In the genomic region with DNA sequence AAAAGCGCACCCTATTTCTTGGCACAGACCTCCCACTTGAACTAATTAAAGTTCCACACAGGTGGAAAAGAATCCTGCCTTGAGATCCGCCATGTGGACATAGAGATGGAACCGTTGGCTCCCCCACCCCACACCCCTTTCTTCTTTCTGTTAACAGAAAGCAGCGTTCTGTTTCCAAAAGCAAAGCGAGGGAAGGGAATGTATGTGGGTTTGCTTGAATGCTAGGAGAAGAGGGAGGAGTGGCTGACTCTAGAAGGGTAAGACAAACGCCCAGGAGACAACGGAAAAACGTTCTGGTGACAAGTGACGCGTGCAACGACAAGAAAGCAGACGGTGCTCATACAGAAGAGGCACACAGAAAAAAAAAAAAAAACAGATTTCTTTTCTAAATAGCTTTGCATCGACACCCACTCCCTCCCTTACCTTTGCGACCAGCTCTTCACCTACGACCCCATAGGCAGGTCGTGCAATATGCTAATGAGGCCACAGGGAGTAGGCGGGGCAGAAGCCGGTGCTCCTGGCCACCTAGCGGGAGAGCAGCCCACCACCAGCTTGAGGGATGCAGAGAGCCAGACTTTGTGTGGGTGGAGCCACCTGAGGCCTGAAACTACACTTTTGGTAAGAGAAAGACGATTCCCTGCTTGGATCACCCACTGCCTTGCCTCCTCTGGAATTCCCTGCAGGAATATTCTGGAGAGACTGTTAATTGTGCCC, we compare ENCODE assay signal across 9 mouse cellular contexts. TPM values are rescaled to one million over a fixed set of nuclear protein-coding genes. Genes with fewer than 3 reads are reported as not detected.
DNase-seq lines count a peak whose midpoint lies in the region; ATAC-seq and TF ChIP-seq lines count a peak whose summit lies in the region.
"Had no signal": no experiment of that assay in that cellular context is flagged by ENCODE, and none has a peak within 500 bp of the region (broad histone marks: within the 10 kb centered on the region; RNA-seq: fewer than 3 reads in every experiment).

No protein-coding gene starts in this region.

- no peak for TF ChIP-seq POLR2A in olfactory bulb, adult 2 months (IDR thresholded peaks at IDR 0.05; ENCODE audit: insufficient read depth, low read depth, low read length)

- peak; percentile 86 for ATAC-seq in kidney, embryonic 14.5 days (ENCODE audit: low FRiP score, low TSS enrichment)
- peak; percentile 97 for ATAC-seq in common myeloid progenitor, adult 5-6 weeks (replicated peaks; ENCODE audit: low read depth, poor library complexity, severe bottlenecking)
- ATAC-seq in heart, embryonic 14.5 days (ENCODE audit: insufficient number of reproducible peaks, insufficient read depth, low FRiP score, low read depth), result peak; percentile 76; the same call in 1 of the 2 replicates
- ATAC-seq in lung, embryonic 15.5 days (ENCODE audit: borderline replicate concordance, extremely low read depth, low FRiP score, low TSS enrichment), result peak; percentile 70; the same call in 1 of the 2 replicates
- ATAC-seq: Patski had no signal

- H3K27ac ChIP-seq in kidney, embryonic 14.5 days (ENCODE audit: low read depth, low read length), result no peak overlapping the region
- H3K27ac ChIP-seq in heart, embryonic 14.5 days (replicated peaks in 1 of 2; ENCODE audit: control insufficient read depth in 1 of 2, insufficient read depth in 1 of 2, low read depth in 2 of 2, low read length in 2 of 2), result peak overlapping the region; percentile 10 to 36; a peak in 2 of 4 replicates
- no peak overlapping the region for H3K27ac ChIP-seq in lung, embryonic 15.5 days
- H3K27ac ChIP-seq in olfactory bulb, adult 2 months (ENCODE audit: insufficient read depth, low read depth, low read length), result peak overlapping the region; percentile 35; the same call in 1 of the 2 replicates

- H3K4me3 ChIP-seq in kidney, embryonic 14.5 days (ENCODE audit: low read length), result peak overlapping the region; percentile 34
- peak overlapping the region; percentile 40 to 42 for H3K4me3 ChIP-seq in heart, embryonic 14.5 days (ENCODE audit: control insufficient read depth in 1 of 2, insufficient read depth in 1 of 2, low read depth in 1 of 2, low read length in 2 of 2)
- H3K4me3 ChIP-seq in lung, embryonic 15.5 days, result peak overlapping the region; percentile 33
- H3K4me3 ChIP-seq in olfactory bulb, adult 2 months (ENCODE audit: insufficient read depth, low read depth, low read length), result peak overlapping the region; percentile 44

- 3% methylated on average over 20 of the region's 20 CpGs for WGBS in kidney, embryonic 14.5 days
- 5% methylated on average over 20 of the region's 20 CpGs for WGBS in heart, embryonic 14.5 days
- 5% methylated on average over 20 of the region's 20 CpGs for WGBS in lung, embryonic 15.5 days
- WGBS in olfactory bulb, adult 2 months, result 2% methylated on average over 20 of the region's 20 CpGs

- H3K36me3 ChIP-seq in kidney, embryonic 14.5 days (ENCODE audit: control insufficient read depth, insufficient read depth, low read length), result no peaks in the 10 kb centered on the region
- H3K36me3 ChIP-seq in heart, embryonic 14.5 days (ENCODE audit: control insufficient read depth, insufficient read depth, low read length), result no peaks in the 10 kb centered on the region
- H3K36me3 ChIP-seq in lung, embryonic 15.5 days, result no peaks in the 10 kb centered on the region

- DNase-seq in kidney, adult 9 months, result no peak
- peak; percentile 60 to 61 for DNase-seq in layer of hippocampus, postnatal 10 days (ENCODE audit: low spot score in 2 of 2)
- peak; percentile 79 for DNase-seq in thymus, postnatal 25 days

- H3K9me3 ChIP-seq in kidney, embryonic 14.5 days (ENCODE audit: control insufficient read depth, low read length), result no peaks in the 10 kb centered on the region
- H3K9me3 ChIP-seq in heart, embryonic 14.5 days (ENCODE audit: control insufficient read depth, low read length), result no peaks in the 10 kb centered on the region
- H3K9me3 ChIP-seq in lung, embryonic 15.5 days, result no peaks in the 10 kb centered on the region

- H3K4me2 ChIP-seq in kidney, embryonic 14.5 days (replicated peaks; ENCODE audit: low read depth, low read length), result peak overlapping the region; percentile 65
- peak overlapping the region; percentile 59 for H3K4me2 ChIP-seq in heart, embryonic 14.5 days (ENCODE audit: low read length)
- peak overlapping the region; percentile 69 for H3K4me2 ChIP-seq in lung, embryonic 15.5 days

- H3K4me1 ChIP-seq in kidney, embryonic 14.5 days (ENCODE audit: control insufficient read depth, insufficient read depth, low read length), result peaks cover 19% of the 10 kb centered on the region
- H3K4me1 ChIP-seq in heart, embryonic 14.5 days (ENCODE audit: control insufficient read depth in 2 of 2, insufficient read depth in 2 of 2, low read length in 2 of 2), result peaks cover 20 to 33% of the 10 kb centered on the region in 2 experiments
- peaks cover 13% of the 10 kb centered on the region for H3K4me1 ChIP-seq in lung, embryonic 15.5 days
- H3K4me1 ChIP-seq in olfactory bulb, adult 2 months (ENCODE audit: control insufficient read depth, insufficient read depth, low read length), result peaks cover 15% of the 10 kb centered on the region

- TF ChIP-seq CTCF in olfactory bulb, adult 2 months (IDR thresholded peaks at IDR 0.05; ENCODE audit: insufficient read depth, low read depth, low read length), result 0 out of 2 replicates have a peak, but pooled peaks have one; percentile 16

- H3K27me3 ChIP-seq in kidney, embryonic 14.5 days (ENCODE audit: control insufficient read depth, insufficient read depth, low read length), result no peaks in the 10 kb centered on the region
- no peaks in the 10 kb centered on the region for H3K27me3 ChIP-seq in heart, embryonic 14.5 days (ENCODE audit: control insufficient read depth, insufficient read depth, low read length)
- H3K27me3 ChIP-seq in lung, embryonic 15.5 days, result no peaks in the 10 kb centered on the region
- H3K27me3 ChIP-seq: Patski had no signal

- peak overlapping the region; percentile 28; the same call in 1 of the 2 replicates for H3K9ac ChIP-seq in kidney, embryonic 14.5 days (ENCODE audit: low read depth, low read length)
- peak overlapping the region; percentile 63 for H3K9ac ChIP-seq in heart, embryonic 14.5 days (ENCODE audit: low read length)
- H3K9ac ChIP-seq in lung, embryonic 15.5 days, result 0 out of 2 replicates have a peak overlapping the region, but pooled peaks have one; percentile 6

RNA-seq across cellular contexts. Expression of a gene that starts 27.9 kb away (rescaled TPM):
- polyA plus RNA-seq in kidney, embryonic 14.5 days (2014; fragmentation: Nextera tagmentation; extraction: Ambion mirVana), result 344 and 424 TPM in 2 replicates
- 104 and 149 TPM in 2 replicates for total RNA-seq in common myeloid progenitor, adult 5-6 weeks (2017)
- 415 and 436 TPM in 2 replicates for polyA plus RNA-seq in heart, embryonic 14.5 days (2014; fragmentation: Nextera tagmentation; extraction: Ambion mirVana)
- 100 to 1,000 TPM; 249 to 317 TPM for total RNA-seq in layer of hippocampus, postnatal 10 days (2021)
- polyA plus RNA-seq in lung, embryonic 15.5 days (2015; fragmentation: Nextera tagmentation; extraction: Ambion mirVana), result 418 and 443 TPM in 2 replicates
- polyA plus RNA-seq in olfactory bulb, adult 2 months (2012; ENCODE audit: insufficient read depth, insufficient read length, low replicate concordance, missing spikeins), result not detected in 2 replicates

Comparison
In these comparisons a context has a peak if more than half of its experiments do, and no peak if none do; other contexts are left out.
1. H3K27ac ChIP-seq: peak in heart, embryonic 14.5 days (2 of 2) and olfactory bulb, adult 2 months (single experiment); none in kidney, embryonic 14.5 days (single experiment) and lung, embryonic 15.5 days (single experiment).
2. H3K9ac ChIP-seq: peak in every context shown above with its lines; median percentile 63 in heart, embryonic 14.5 days; 28 in kidney, embryonic 14.5 days; 6 in lung, embryonic 15.5 days.
3. Peak in every context shown above with its lines, with median percentiles within 50 percentile points of each other: ATAC-seq, H3K4me2 ChIP-seq and H3K4me3 ChIP-seq.